Mouse (Mus musculus): Measurements from ENCODE around the gene Ripk1.

DNA sequence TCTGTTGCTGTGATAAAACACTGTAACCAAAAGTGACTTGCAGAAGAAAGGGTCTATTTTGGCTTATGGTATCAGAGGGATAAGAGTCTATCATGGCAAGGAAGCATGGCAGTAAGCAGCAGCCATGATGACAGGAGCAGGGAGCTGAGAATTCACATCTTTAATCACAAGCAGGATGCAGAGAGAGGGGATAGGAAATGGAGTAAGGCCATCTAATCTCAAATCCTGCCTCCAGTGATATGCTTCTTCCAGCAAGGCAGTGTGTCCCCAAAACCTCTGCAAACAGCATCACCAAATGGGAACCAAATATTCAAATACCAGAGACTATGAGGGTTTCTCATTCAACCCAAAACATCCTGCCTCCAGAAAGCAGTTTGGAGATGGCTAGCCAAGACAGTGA, 35.6 kb upstream of the Ripk1 start:
- TF ChIP-seq CTCF (IDR thresholded peaks at IDR 0.05; ENCODE audit: insufficient read depth, low read depth, low read length) (no peak), POLR2A (IDR thresholded peaks at IDR 0.05; ENCODE audit: insufficient read depth, low read depth, low read length) (no peak)

Measured in olfactory bulb, adult 2 months (tissue).